Mouse (Mus musculus): ENCODE data around the gene Fuk.

GRCm38 (mm10) chr8:110918460-110918859 lies 16.2 kb upstream of the Fuk start:
- TF ChIP-seq CTCF (IDR thresholded peaks at IDR 0.05; ENCODE audit: extremely low read depth, insufficient read length, insufficient replicate concordance, low read depth, low read length): no peak
- TF ChIP-seq POLR2A (IDR thresholded peaks at IDR 0.05; ENCODE audit: low read depth, low read length): no peak
